Mouse (Mus musculus) cerebellum, postnatal 14 days (tissue): ENCODE measurements around the gene Smoc1.

Source experiments
- DNase-seq, 2 experiments: peaks; one replicate each; pipeline ENCODE4 v3.0.0; 2021; ENCODE audit warnings: mixed read lengths in 2 of 2

The Smoc1 gene

GRCm38 (mm10) chr12:81133055-81133665 lies 106.6 kb downstream of the Smoc1 start:
- no peak for DNase-seq

GRCm38 (mm10) chr12:81138217-81138616 lies 111.6 kb downstream of the Smoc1 start:
- DNase-seq: no peak

- DNase-seq: peak; percentile 66 to 73
Observed at GRCm38 (mm10) chr12:81139463-81139862, 112.9 kb downstream of the Smoc1 start.

GRCm38 (mm10) chr12:81140594-81141328 lies 114.2 kb downstream of the Smoc1 start:
- peak in 1 of 2 experiments; percentile 29 for DNase-seq

- no peak for DNase-seq
Observed at GRCm38 (mm10) chr12:81141329-81141711, 114.7 kb downstream of the Smoc1 start.

- DNase-seq: no peak
Observed at GRCm38 (mm10) chr12:81142231-81142630, 115.6 kb downstream of the Smoc1 start.

- DNase-seq: no peak
Observed at GRCm38 (mm10) chr12:81144201-81144600, 117.6 kb downstream of the Smoc1 start.

- DNase-seq: no peak
Observed at GRCm38 (mm10) chr12:81146417-81147180, 120.0 kb downstream of the Smoc1 start.

- DNase-seq: no peak
Observed at GRCm38 (mm10) chr12:81147956-81148355, 121.3 kb downstream of the Smoc1 start.

- DNase-seq: no peak
Observed at GRCm38 (mm10) chr12:81150917-81151316, 124.3 kb downstream of the Smoc1 start.

GRCm38 (mm10) chr12:81152082-81152481 lies 125.5 kb downstream of the Smoc1 start:
- no peak for DNase-seq

GRCm38 (mm10) chr12:81155675-81156074 lies 129.1 kb downstream of the Smoc1 start:
- DNase-seq: no peak

GRCm38 (mm10) chr12:81156841-81157240 lies 130.2 kb downstream of the Smoc1 start:
- no peak for DNase-seq

GRCm38 (mm10) chr12:81159947-81160346 lies 133.3 kb downstream of the Smoc1 start:
- DNase-seq: no peak

- DNase-seq: no peak
Observed at GRCm38 (mm10) chr12:81160425-81160824, 133.8 kb downstream of the Smoc1 start.

- peak; percentile 47 to 73 for DNase-seq
Observed at GRCm38 (mm10) chr12:81160831-81161230, 134.2 kb downstream of the Smoc1 start.

- no peak for DNase-seq
Observed at GRCm38 (mm10) chr12:81161282-81161681, 134.7 kb downstream of the Smoc1 start.

GRCm38 (mm10) chr12:81163131-81163530 lies 136.5 kb downstream of the Smoc1 start:
- DNase-seq: no peak

GRCm38 (mm10) chr12:81163566-81163965 lies 137.0 kb downstream of the Smoc1 start:
- DNase-seq: no peak

GRCm38 (mm10) chr12:81166092-81166491 lies 139.5 kb downstream of the Smoc1 start:
- no peak for DNase-seq

- peak in 1 of 2 experiments; percentile 41 for DNase-seq
Observed at GRCm38 (mm10) chr12:81166615-81167014, 140.0 kb downstream of the Smoc1 start.

- DNase-seq: no peak
Observed at GRCm38 (mm10) chr12:81167142-81167541, 140.5 kb downstream of the Smoc1 start.

- DNase-seq: no peak
Observed at GRCm38 (mm10) chr12:81168031-81168430, 141.4 kb downstream of the Smoc1 start.

GRCm38 (mm10) chr12:81168494-81168893 lies 141.9 kb downstream of the Smoc1 start:
- no peak for DNase-seq
